Mouse (Mus musculus) hindbrain, embryonic 14.5 days (tissue): Measurements from ENCODE around the gene Mtmr12. TPM values are rescaled to one million over a fixed set of nuclear protein-coding genes. Genes with fewer than 3 reads are reported as not detected.

Experiments used
- ATAC-seq: fragments of 200-750 bp; cut with Nextera tagmentation; 2 replicates; pipeline ENCODE4 v1.8.0; 2017; ENCODE audit warnings: moderate number of reproducible peaks, mild to moderate bottlenecking, moderate TSS enrichment, moderate library complexity; ENCODE audit not compliant: low FRiP score
- DNase-seq: peaks from one replicate; pipeline ENCODE4 v3.0.0-alpha.2; 2015; ENCODE audit warnings: low spot score
- H3K27ac ChIP-seq: fragments of 300-500 bp; sonication (generic); 2 replicates; pipeline ENCODE4 v1.5.1; 2014; ENCODE audit warnings: mild to moderate bottlenecking, moderate library complexity
- H3K27me3 ChIP-seq: fragments of 300-500 bp; sonication (generic); 2 replicates; pipeline ENCODE4 v1.6.1; 2014; ENCODE audit warnings: mild to moderate bottlenecking, low read length, mixed read lengths; ENCODE audit not compliant: control insufficient read depth, insufficient read depth
- H3K36me3 ChIP-seq: fragments of 300-500 bp; sonication (generic); replicated peaks from 2 replicates; pipeline ENCODE4 v1.6.1; 2014; ENCODE audit not compliant: control insufficient read depth, insufficient read depth
- H3K4me1 ChIP-seq: fragments of 300-500 bp; sonication (generic); replicated peaks from 2 replicates; pipeline ENCODE4 v1.6.1; 2014; ENCODE audit warnings: antibody characterized with exemption, low read length, mixed read lengths; ENCODE audit not compliant: control insufficient read depth, insufficient read depth
- H3K4me2 ChIP-seq: fragments of 300-500 bp; sonication (generic); replicated peaks from 2 replicates; pipeline ENCODE4 v1.6.1; 2014; ENCODE audit warnings: mild to moderate bottlenecking, moderate library complexity
- H3K4me3 ChIP-seq: fragments of 300-500 bp; sonication (generic); replicated peaks from 2 replicates; pipeline ENCODE4 v1.5.1; 2014; ENCODE audit warnings: mild to moderate bottlenecking, low read length
- H3K9ac ChIP-seq: fragments of 300-500 bp; sonication (generic); 2 replicates; pipeline ENCODE4 v1.6.1; 2014
- H3K9me3 ChIP-seq: fragments of 300-500 bp; sonication (generic); 2 replicates; pipeline ENCODE4 v1.6.1; 2016; ENCODE audit warnings: low read length; ENCODE audit not compliant: control insufficient read depth
- WGBS: fragments of 180-500 bp; shearing (Covaris S2); extraction: QIAGEN DNeasy Blood & Tissue Kit; methylation state at CpG from one replicate; pipeline ENCODE4 v1.1.7; 2014; 5-methylcytosine and 5-hydroxymethylcytosine counted together
- polyA plus RNA-seq: library from polyadenylated mRNA; unstranded; fragments of >200 nt; fragmentation: Nextera tagmentation; extraction: Ambion mirVana; gene quantifications from 2 replicates; pipeline ENCODE4 v1.2.1, GENCODE M21; 2014

The Mtmr12 gene
- polyA plus RNA-seq, 1 experiment from 2014 or later: 7.9 TPM

DNA sequence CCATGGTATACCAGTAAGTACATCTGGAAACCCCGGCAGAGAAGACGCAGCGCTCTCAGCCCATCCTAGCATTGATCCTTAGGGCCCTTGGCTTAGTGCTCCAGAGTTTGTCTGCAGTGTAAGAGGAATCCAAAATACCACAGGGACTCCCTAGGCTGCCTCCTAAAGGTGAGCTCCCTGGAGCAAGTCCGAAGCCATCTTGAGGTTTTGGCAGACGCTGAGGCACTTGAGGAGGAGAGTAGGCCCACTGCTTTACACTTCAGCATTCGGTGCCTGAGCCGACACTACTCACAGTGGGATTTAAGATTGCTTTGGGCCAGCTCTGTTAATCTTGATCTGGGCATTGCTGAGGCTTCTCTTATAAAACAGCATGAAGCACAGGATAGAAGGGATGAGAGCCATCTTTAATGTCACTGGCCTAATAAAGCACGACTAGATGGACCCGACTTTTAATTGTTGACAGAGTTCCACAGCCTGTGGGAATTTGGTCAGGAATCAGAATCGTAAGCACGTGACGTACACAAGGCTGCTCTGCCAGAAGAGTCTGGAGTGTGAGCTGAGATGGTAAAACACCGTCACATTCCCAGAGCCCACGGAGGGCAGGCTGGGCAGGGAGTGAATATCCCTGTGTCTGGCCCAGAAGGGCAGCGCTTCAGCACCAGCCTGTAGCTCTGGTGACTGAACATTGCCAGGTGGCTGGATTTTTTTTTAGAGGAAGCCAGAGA, 46.8 kb downstream of the Mtmr12 start:
- Histone ChIP-seq H3K36me3 (peaks cover 34% of the 10 kb centered on the region), H3K9me3 (no peaks in the 10 kb centered on the region), H3K27me3 (no peaks in the 10 kb centered on the region), H3K4me1 (no peaks in the 10 kb centered on the region), H3K4me3 (no peak overlapping the region), H3K4me2 (no peak overlapping the region), H3K9ac (no peak overlapping the region), H3K27ac (no peak overlapping the region)
- DNase-seq (no peak), ATAC-seq (no peak)
- WGBS: 93% methylated on average over 15 of the region's 15 CpGs

DNA sequence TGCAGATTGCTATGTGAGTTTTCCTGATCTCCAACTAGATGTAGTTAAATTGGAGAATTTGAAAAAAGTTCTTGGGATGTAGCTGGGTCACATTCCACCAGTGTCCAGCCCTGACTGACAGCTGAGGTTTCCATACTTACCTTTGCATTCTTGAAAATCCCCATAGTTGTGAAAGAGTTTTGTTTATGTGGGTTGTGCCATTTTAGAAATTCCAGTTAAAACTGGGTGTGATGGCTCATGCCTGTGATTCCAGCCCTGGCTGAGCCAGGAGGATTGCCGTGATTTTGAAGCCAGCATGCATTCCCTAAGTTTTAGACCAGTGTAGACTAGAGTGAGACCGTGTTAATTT, 47.3 kb downstream of the Mtmr12 start:
- H3K9me3 ChIP-seq: no peaks in the 10 kb centered on the region
- H3K36me3 ChIP-seq: peaks cover 35% of the 10 kb centered on the region
- no peak overlapping the region for H3K4me3 ChIP-seq
- H3K27ac ChIP-seq: no peak overlapping the region
- no peak for ATAC-seq
- no peak overlapping the region for H3K9ac ChIP-seq
- H3K4me2 ChIP-seq: no peak overlapping the region
- 98% methylated on average over 2 of the region's 2 CpGs for WGBS
- H3K4me1 ChIP-seq: no peaks in the 10 kb centered on the region
- H3K27me3 ChIP-seq: no peaks in the 10 kb centered on the region
- DNase-seq: no peak

DNA sequence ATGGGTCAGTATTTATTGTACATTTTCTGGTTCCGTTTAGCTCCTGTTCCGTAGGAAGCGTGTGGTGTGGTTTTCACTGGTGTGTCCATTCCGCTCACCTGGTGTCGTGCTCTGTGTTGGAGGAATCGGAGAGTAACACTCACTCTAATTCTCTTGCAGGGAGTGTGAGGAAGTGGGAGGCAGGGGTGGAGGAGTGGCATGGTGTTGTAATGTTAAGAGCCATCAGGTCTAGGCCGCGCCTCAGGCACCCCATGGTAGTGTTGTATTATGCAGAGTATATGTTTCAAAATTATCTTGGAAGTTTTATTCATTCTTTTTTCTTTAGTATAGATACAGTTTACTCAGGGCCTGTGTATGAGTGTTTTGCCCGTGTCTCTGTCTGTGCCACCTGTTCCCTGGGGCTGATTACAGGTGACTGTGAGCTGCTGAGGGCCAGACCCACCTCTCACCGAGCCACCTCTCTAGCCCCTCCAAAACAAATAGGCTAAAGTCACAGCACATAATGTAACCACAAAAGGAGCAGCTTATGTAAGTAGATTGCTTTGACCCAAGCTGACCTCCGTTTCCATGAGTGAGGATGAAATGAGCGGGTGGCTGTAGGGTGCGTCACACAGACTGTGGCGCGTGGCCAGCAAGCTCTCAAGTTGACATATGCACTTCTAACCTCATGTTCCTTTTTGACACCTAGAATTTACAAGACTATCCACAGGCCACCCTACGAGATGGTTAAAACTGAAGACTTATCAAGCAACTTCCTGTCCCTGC, 53.1 kb downstream of the Mtmr12 start:
- Histone ChIP-seq H3K36me3 (peaks cover 64% of the 10 kb centered on the region), H3K27ac (no peak overlapping the region), H3K27me3 (no peaks in the 10 kb centered on the region), H3K4me3 (no peak overlapping the region), H3K9me3 (no peaks in the 10 kb centered on the region), H3K4me1 (no peaks in the 10 kb centered on the region), H3K4me2 (no peak overlapping the region), H3K9ac (no peak overlapping the region)
- DNase-seq (no peak), ATAC-seq (no peak)
- 91% methylated on average over 16 of the region's 16 CpGs for WGBS

DNA sequence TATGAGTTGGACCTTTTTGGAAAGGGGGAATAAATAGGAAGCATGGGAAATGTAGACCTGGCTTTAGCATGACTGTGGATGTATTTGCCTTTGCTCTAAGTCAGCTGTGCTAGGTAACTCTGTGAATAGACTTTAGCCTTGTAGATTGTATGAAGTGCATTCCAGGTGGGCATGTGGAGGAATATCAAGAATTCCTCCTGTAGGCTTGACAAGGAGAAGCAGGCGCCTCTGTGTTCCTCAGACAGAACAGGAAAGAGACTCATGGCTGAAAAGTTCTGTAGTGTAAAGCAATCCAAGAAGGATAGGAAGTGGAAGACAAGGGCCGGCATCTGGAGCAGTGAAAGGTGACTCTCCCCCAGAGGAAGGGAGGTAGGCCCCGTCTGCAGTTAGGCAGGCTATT, 58.2 kb downstream of the Mtmr12 start:
- Histone ChIP-seq H3K27ac (no peak overlapping the region), H3K9ac (no peak overlapping the region), H3K4me3 (no peak overlapping the region), H3K4me2 (no peak overlapping the region), H3K9me3 (no peaks in the 10 kb centered on the region), H3K27me3 (no peaks in the 10 kb centered on the region), H3K4me1 (no peaks in the 10 kb centered on the region), H3K36me3 (peaks cover 94% of the 10 kb centered on the region)
- DNase-seq (no peak), ATAC-seq (no peak)
- 93% methylated on average over 3 of the region's 3 CpGs for WGBS

DNA sequence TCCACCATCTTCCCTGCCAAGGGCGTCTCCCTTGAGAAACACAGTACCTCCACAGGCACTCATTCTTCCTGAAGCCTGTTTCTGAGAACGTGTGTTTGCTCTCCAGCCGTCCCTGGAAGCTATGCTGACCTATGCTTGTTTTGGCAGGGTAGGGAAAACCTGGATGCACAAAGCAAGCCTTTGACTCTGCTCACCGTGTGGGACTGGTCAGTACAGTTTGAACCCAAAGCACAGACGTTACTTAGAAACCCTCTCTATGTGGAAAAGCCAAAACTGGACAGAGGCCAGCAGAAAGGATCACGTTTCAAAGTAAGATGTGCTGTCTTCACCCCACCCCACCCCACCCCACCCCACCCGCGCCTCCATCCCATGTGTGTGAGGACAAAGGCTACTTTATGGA, 61.6 kb downstream of the Mtmr12 start:
- Histone ChIP-seq H3K36me3 (peaks cover 99% of the 10 kb centered on the region), H3K9ac (no peak overlapping the region), H3K27me3 (no peaks in the 10 kb centered on the region), H3K4me2 (no peak overlapping the region), H3K27ac (no peak overlapping the region), H3K9me3 (no peaks in the 10 kb centered on the region), H3K4me3 (no peak overlapping the region), H3K4me1 (no peaks in the 10 kb centered on the region)
- no peak for DNase-seq
- no peak for ATAC-seq
- 81% methylated on average over 8 of the region's 8 CpGs for WGBS

DNA sequence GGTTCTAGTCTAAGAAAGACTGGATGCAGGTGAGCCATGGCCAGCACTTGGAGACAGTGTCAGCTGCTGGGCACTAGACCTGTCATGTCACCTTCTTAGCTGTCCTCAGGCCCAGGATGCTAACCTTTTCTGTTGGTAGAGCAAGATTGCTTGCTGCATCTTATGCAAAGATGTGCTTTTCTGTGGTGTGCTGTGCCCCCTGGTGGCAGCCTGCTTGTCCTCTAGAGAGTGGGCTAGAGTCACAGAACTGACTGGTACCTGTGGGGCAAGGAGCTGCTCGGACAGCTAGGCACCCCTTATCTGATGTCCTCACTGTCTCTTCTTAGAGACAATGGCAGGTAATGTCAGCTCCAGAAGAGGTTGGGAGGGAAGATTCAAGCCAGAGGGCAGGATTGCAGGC, 63.2 kb downstream of the Mtmr12 start:
- Histone ChIP-seq H3K4me2 (no peak overlapping the region), H3K4me1 (no peaks in the 10 kb centered on the region), H3K4me3 (no peak overlapping the region), H3K27me3 (no peaks in the 10 kb centered on the region), H3K9me3 (no peaks in the 10 kb centered on the region), H3K9ac (no peak overlapping the region), H3K27ac (no peak overlapping the region), H3K36me3 (peaks cover 84% of the 10 kb centered on the region)
- DNase-seq (peak; percentile 74), ATAC-seq (peak; percentile 49; the same call in 1 of the 2 replicates)
- WGBS: 57% methylated on average over 1 of the region's 1 CpGs

DNA sequence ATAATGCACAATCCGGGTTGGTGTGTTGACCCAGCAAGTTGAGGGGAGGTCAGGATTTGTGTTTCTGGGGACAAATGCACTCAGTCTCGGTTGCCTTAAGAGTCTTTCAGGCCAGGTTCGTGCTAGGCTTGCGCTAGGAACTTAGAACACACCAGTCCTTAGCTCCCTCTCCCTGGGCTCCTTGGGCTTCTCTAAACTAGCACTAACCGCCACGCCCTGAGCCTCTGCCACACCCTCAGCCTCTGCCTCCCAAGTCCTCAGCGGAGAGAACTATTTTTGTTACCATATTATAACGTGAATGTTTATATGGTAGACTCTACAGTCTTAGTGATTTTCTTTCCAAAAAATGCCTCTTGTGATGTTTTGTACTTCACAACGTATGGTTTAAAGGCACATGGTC, 66.5 kb downstream of the Mtmr12 start:
- H3K4me1 ChIP-seq: no peaks in the 10 kb centered on the region
- no peak overlapping the region for H3K4me2 ChIP-seq
- H3K27me3 ChIP-seq: no peaks in the 10 kb centered on the region
- H3K4me3 ChIP-seq: no peak overlapping the region
- peaks cover 50% of the 10 kb centered on the region for H3K36me3 ChIP-seq
- DNase-seq (no peak), ATAC-seq (no peak)
- no peaks in the 10 kb centered on the region for H3K9me3 ChIP-seq
- 90% methylated on average over 9 of the region's 9 CpGs for WGBS
- no peak overlapping the region for H3K9ac ChIP-seq
- no peak overlapping the region for H3K27ac ChIP-seq

DNA sequence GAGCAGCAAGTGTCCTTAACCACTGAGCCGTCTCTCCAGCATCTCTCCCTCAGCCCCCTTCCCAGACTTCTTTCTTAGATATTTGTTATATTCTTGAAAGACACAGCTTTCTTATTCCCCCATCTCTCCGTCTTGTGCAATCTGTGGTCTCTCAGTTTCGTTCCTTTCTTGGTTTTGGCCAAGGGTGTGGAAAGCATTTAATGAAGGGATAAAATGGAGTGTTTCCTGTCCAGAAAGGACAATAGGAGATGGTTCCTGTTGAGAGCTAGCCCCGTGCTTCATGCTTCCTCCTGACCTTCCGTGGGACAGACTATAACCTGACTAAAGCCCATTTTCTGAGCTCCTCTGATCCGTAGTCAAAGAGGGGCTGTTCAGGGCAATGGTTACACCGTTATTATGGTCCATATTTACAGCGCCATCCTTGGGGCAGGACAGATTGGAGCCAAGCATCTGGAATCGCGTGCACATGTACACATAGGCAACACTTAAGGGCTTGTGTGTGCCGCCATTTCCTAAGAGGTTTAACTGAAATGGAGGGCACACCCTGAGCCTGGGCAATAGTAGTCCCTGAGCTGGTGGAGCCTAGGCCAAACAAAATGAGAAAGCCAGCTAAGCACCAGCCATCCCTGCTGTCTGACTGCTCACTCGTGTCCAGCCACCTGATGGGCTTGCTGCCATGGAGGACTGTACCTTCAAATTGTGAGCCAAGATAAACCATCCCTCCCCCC, 68.7 kb downstream of the Mtmr12 start:
- Histone ChIP-seq H3K9ac (no peak overlapping the region), H3K27ac (no peak overlapping the region), H3K4me3 (no peak overlapping the region), H3K36me3 (peaks cover 30% of the 10 kb centered on the region), H3K27me3 (no peaks in the 10 kb centered on the region), H3K9me3 (no peaks in the 10 kb centered on the region), H3K4me1 (no peaks in the 10 kb centered on the region), H3K4me2 (no peak overlapping the region)
- no peak for ATAC-seq
- DNase-seq: no peak
- 86% methylated on average over 12 of the region's 12 CpGs for WGBS

DNA sequence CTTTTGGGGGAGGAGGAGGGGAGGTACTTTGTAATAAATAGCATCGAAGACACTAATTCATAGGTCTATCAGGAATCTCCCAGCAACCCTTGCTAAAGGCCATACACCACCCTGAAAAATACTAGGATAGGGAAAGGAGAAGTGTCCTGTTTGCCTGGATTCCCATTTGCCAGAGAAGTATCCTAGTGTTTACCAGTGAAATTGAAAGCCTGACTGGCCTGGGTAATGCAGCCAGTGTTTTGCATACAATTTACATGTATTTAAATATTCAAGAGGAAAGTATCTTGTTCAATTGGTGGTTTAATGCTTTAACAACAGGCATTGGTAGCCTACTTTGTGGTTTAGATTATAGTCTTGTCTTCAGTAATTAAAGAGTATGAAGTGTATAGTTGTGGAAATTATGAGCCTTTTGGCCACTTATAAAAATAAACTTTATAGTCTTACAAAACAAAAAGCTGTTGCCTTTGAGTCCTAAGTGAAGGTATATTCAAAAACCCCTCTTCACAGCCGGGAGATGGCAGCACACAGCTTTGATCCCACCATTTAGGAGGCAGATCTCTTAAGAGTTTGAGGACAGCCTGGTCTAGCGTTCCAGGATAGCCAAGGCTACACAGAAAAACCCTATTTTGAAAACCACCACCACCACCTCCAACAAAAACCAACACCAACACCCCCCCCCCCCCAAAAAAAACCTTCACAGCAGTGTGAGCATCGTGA, 69.4 kb downstream of the Mtmr12 start:
- Histone ChIP-seq H3K27me3 (no peaks in the 10 kb centered on the region), H3K9me3 (no peaks in the 10 kb centered on the region), H3K4me3 (no peak overlapping the region), H3K27ac (no peak overlapping the region), H3K36me3 (peaks cover 23% of the 10 kb centered on the region), H3K4me1 (no peaks in the 10 kb centered on the region), H3K4me2 (no peak overlapping the region), H3K9ac (no peak overlapping the region)
- ATAC-seq (no peak), DNase-seq (no peak)
- WGBS: 66% methylated on average over 4 of the region's 4 CpGs
